Mouse (Mus musculus): ENCODE measurements around the gene Dnase1l3.

The Dnase1l3 gene

DNA sequence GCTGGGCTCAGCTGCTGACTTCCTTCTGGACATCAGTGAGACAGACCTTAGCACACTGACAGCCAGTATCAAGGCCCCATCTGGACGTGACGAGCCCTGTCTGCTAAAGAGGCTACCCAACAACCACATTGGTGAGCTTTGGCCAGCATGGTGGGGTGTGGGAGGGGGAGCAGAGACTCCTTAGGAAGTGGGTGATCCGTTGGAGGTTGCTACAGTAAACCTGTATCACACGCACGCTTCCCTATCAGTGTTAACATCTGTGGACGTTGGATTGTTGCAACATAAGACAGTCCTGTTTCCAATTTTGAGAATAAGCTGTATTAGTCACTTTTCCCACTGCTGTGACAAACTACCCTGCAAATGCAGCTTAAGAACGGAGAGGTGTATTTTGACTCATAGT is 65.3 kb downstream of the Dnase1l3 start:
- DNase-seq, result no peak

DNA sequence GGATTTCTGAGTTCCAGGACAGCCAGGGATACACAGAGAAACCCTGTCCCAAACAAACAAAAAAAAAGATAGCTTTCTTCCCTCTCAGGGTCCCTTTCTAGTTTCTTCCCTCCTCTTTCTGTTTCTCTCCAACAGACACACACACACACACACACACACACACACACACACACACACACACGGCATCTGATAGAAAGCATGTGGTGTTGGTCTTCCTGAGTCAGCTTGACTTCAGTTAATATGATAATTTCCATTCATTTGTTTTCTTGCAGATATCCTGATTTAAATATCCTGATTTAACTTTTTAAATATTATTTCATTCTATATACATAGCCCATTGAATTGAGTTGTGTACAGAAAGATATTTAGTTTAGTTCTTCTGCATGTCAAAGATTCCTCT is 66.0 kb downstream of the Dnase1l3 start:
- DNase-seq, result no peak

DNA sequence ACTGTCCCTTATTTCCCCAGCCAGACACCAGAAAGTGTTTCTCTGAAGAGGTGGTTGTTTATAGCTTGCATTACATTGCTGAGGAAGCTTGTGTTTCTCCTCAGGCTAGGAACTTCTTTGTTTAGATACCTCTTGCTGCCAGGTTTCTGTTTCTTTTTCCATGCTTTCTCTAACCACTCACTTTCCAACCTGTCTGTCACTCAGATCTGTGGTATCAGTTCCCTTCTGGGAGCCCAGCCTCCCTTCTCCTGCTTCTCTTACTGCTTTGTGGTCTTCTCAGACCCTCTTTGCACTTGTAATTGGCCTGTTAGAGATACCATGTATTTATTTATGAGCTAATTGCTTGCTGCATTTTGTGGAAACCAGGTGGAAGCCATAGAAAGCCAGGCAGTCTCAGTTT is 70.7 kb downstream of the Dnase1l3 start:
- no peak for DNase-seq

DNA sequence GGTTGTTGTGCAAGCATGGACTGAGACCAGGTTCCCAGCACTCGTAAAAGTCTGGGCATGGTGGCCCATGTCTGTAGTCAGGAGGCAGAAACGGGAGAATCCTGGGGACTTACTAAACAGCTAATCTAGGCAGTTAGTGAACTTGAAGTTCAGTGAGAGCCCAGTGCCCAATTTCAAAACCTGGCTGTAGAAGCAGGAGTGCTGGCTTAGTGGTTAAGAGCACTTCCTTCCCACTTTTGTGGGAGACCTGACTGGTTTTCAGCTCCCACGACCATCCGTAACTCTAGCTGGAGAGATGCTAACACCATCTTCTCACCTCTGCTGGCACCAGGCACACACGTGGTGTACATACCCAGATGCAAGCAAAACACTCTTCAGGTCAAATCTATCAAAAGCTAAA is 72.9 kb downstream of the Dnase1l3 start:
- DNase-seq, result no peak

DNA sequence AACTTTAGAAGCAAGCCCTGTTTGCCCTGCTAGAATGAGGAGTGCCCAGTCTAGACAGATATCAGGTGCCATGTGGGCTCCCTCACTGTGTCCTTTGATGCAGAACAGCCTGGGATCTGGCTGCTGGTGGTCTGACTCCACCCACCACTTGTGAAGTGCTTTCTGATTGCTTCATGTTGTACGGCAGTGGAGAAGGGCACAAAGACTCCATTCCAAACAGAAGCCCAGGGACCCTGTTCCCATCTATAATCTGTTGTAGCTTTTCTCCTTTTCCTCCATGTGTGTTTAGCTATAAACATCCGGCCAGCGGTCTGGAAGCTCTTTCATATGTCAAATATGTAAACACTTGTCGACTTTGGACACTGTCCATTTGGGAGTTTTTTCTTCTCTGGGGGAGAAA is 74.5 kb downstream of the Dnase1l3 start:
- no peak for DNase-seq

DNA sequence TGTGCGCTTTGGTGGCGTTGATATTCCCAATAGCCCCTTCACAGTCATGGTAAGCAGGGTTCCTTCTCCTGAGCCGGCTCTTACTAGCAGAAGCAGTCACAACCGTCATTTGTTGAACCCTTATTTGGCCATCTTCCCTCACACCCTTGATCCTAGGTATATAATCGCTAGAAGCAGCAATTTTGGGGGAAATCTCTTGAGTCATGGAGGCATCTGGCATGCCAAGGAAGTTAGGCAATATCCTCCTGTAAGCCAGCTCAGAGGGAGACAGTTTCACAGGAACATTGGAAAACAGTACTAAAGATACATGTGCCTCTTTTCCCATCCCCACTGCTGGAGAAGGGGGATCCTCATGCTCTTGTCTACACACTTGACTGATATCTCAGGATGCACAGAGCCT is 75.1 kb downstream of the Dnase1l3 start:
- DNase-seq, result no peak

DNA sequence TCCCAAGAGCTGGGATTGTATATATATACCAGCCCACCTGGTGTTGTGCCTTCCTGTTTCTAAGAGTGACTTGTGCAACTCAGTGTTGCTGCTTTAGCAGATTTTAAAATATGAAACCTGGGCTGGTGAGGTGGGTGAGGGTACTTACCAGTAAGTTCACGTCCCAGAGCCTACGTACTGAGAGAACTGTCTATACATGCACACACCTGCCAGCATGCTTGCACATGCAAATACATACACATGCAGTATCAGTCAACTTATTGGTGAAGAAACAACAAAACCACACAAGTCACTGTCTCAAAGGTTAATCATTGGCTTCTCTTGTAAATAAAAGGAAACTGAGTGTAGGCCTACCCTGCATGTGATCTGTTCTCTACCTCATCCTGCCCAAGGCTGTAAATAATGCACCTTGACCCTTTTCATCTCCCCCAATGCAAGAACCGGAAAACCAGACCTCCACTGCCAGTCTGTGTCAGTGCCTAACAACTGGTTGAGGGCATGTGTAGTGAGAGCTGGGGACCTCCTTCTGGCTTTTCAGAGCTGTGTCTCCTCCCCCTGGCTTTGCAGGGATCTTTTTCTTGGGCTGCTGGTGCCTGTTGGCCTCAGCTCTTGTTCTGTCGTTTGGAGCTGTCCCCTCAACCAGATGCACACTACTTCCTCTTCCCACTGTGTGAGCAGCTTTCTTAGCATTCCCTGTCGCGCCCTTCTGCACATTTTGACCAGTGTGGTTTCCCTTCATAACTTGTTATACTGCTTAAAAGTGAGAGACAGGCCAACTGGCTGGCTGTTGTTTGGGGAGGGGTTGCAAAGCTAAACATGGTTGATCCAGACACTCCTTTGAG is 76.0 kb downstream of the Dnase1l3 start:
- DNase-seq, result no peak
